Comparison of ENCODE assay signal across 13 mouse cellular contexts in genomic region chr1:153329306-153329705, GRCm38 (mm10). TPM values are rescaled to one million over a fixed set of nuclear protein-coding genes. Genes with fewer than 3 reads are reported as not detected.
A peak's percentile ranks its signal among the peaks of the same experiment; 100 is the strongest.
DNase-seq lines count a peak whose midpoint lies in the region; ATAC-seq and TF ChIP-seq lines count a peak whose summit lies in the region.
"Had no signal": no experiment of that assay in that cellular context is flagged by ENCODE, and none has a peak within 500 bp of the region (broad histone marks: within the 10 kb centered on the region; RNA-seq: fewer than 3 reads in every experiment).

No protein-coding gene starts in this region.

- H3K4me1 ChIP-seq in forebrain, postnatal 0 days (ENCODE audit: insufficient read depth) = peaks cover 12% of the 10 kb centered on the region
- H3K4me1 ChIP-seq in forebrain, embryonic 15.5 days = peaks cover 29% of the 10 kb centered on the region
- peaks cover 42% of the 10 kb centered on the region for H3K4me1 ChIP-seq in hindbrain, embryonic 15.5 days (replicated peaks)
- 0 out of 2 replicates have a peak, but pooled peaks cover 2% of the 10 kb centered on the region for H3K4me1 ChIP-seq in hindbrain, embryonic 11.5 days (replicated peaks; ENCODE audit: control insufficient read depth, insufficient read depth, low read length)
- peaks cover 13% of the 10 kb centered on the region; the same call in 1 of the 2 replicates for H3K4me1 ChIP-seq in lung, postnatal 0 days (ENCODE audit: insufficient read depth, low read depth, low read length)
- peaks cover 41% of the 10 kb centered on the region for H3K4me1 ChIP-seq in neural tube, embryonic 15.5 days

- WGBS in forebrain, postnatal 0 days = 94% methylated on average over 6 of the region's 6 CpGs
- WGBS in forebrain, embryonic 15.5 days = 87% methylated on average over 6 of the region's 6 CpGs
- WGBS in hindbrain, embryonic 15.5 days = 85% methylated on average over 6 of the region's 6 CpGs
- WGBS in hindbrain, embryonic 11.5 days = 91% methylated on average over 6 of the region's 6 CpGs
- WGBS in lung, postnatal 0 days = 58% methylated on average over 6 of the region's 6 CpGs
- WGBS in neural tube, embryonic 15.5 days = 82% methylated on average over 6 of the region's 6 CpGs

- no peak for DNase-seq in forebrain, postnatal 0 days
- no peak for DNase-seq in hindbrain, embryonic 11.5 days (ENCODE audit: low spot score)
- no peak for DNase-seq in lung, postnatal 0 days (ENCODE audit: low spot score)
- DNase-seq in lung, postnatal 36 days = no peak
- no peak for DNase-seq in Muller cell, postnatal 12 days (ENCODE audit: inconsistent ontology term)
- DNase-seq: cerebellum, adult 2 months; gastrocnemius, postnatal 25 days; lung, adult 18-20 months; thymus, postnatal 36 days had no signal

- no peaks in the 10 kb centered on the region; the same call in 1 of the 2 replicates for H3K36me3 ChIP-seq in forebrain, postnatal 0 days (ENCODE audit: insufficient read depth)
- H3K36me3 ChIP-seq in forebrain, embryonic 15.5 days = no peaks in the 10 kb centered on the region
- 0 out of 2 replicates have a peak, but pooled peaks cover 3% of the 10 kb centered on the region for H3K36me3 ChIP-seq in hindbrain, embryonic 15.5 days
- no peaks in the 10 kb centered on the region for H3K36me3 ChIP-seq in hindbrain, embryonic 11.5 days (ENCODE audit: control insufficient read depth, insufficient read depth, low read length)
- no peaks in the 10 kb centered on the region for H3K36me3 ChIP-seq in lung, postnatal 0 days (ENCODE audit: insufficient read depth, low read length)
- no peaks in the 10 kb centered on the region for H3K36me3 ChIP-seq in neural tube, embryonic 15.5 days

- ATAC-seq in forebrain, postnatal 0 days = no peak
- no peak for ATAC-seq in forebrain, embryonic 15.5 days (replicated peaks)
- no peak for ATAC-seq in hindbrain, embryonic 15.5 days (ENCODE audit: low FRiP score, low read depth)
- ATAC-seq in hindbrain, embryonic 11.5 days (ENCODE audit: low FRiP score) = no peak
- no peak for ATAC-seq in lung, postnatal 0 days
- ATAC-seq in neural tube, embryonic 15.5 days (ENCODE audit: low FRiP score) = no peak

- TF ChIP-seq EP300 in lung, postnatal 0 days (IDR thresholded peaks at IDR 0.05) = no peak

- no peak overlapping the region for H3K9ac ChIP-seq in forebrain, postnatal 0 days
- H3K9ac ChIP-seq in forebrain, embryonic 15.5 days (replicated peaks) = no peak overlapping the region
- H3K9ac ChIP-seq in hindbrain, embryonic 15.5 days = no peak overlapping the region
- no peak overlapping the region for H3K9ac ChIP-seq in hindbrain, embryonic 11.5 days (ENCODE audit: low read depth, low read length)
- H3K9ac ChIP-seq in lung, postnatal 0 days (replicated peaks; ENCODE audit: low read depth) = no peak overlapping the region; the same call in 1 of the 2 replicates
- H3K9ac ChIP-seq in neural tube, embryonic 15.5 days (replicated peaks) = no peak overlapping the region
- H3K9ac ChIP-seq: forebrain, embryonic 12.5 days had no signal

- H3K4me2 ChIP-seq in forebrain, postnatal 0 days (ENCODE audit: low read depth) = peak overlapping the region; percentile 98; the same call in 1 of the 2 replicates
- no peak overlapping the region for H3K4me2 ChIP-seq in forebrain, embryonic 15.5 days (replicated peaks)
- peak overlapping the region; percentile 99; the same call in 1 of the 2 replicates for H3K4me2 ChIP-seq in hindbrain, embryonic 15.5 days
- H3K4me2 ChIP-seq in hindbrain, embryonic 11.5 days (replicated peaks; ENCODE audit: low read depth, low read length) = no peak overlapping the region
- H3K4me2 ChIP-seq in lung, postnatal 0 days (replicated peaks; ENCODE audit: low read depth, low read length) = peak overlapping the region; percentile 79
- H3K4me2 ChIP-seq in neural tube, embryonic 15.5 days = peak overlapping the region; percentile 77

- no peak overlapping the region for H3K27ac ChIP-seq in forebrain, postnatal 0 days (ENCODE audit: low read depth, low read length)
- H3K27ac ChIP-seq in forebrain, embryonic 15.5 days (replicated peaks) = no peak overlapping the region
- H3K27ac ChIP-seq in hindbrain, embryonic 15.5 days (replicated peaks) = no peak overlapping the region
- no peak overlapping the region for H3K27ac ChIP-seq in hindbrain, embryonic 11.5 days (ENCODE audit: low read depth, low read length)
- H3K27ac ChIP-seq in lung, postnatal 0 days (ENCODE audit: low read length) = no peak overlapping the region
- no peak overlapping the region for H3K27ac ChIP-seq in neural tube, embryonic 15.5 days (replicated peaks)
- H3K27ac ChIP-seq: forebrain, embryonic 12.5 days had no signal

- no peak overlapping the region for H3K4me3 ChIP-seq in forebrain, postnatal 0 days (ENCODE audit: low read depth, low read length)
- no peak overlapping the region for H3K4me3 ChIP-seq in forebrain, embryonic 15.5 days
- H3K4me3 ChIP-seq in hindbrain, embryonic 15.5 days = no peak overlapping the region
- H3K4me3 ChIP-seq in hindbrain, embryonic 11.5 days (ENCODE audit: low read depth, low read length) = no peak overlapping the region
- no peak overlapping the region for H3K4me3 ChIP-seq in lung, postnatal 0 days (ENCODE audit: low read depth, low read length)
- no peak overlapping the region for H3K4me3 ChIP-seq in neural tube, embryonic 15.5 days (replicated peaks)
- H3K4me3 ChIP-seq: forebrain, embryonic 12.5 days had no signal

- TF ChIP-seq CTCF in forebrain, postnatal 0 days (IDR thresholded peaks at IDR 0.05; ENCODE audit: low read depth) = no peak
- TF ChIP-seq CTCF in lung, postnatal 0 days (IDR thresholded peaks at IDR 0.05) = no peak

- H3K9me3 ChIP-seq in forebrain, postnatal 0 days (ENCODE audit: low read length) = no peaks in the 10 kb centered on the region
- H3K9me3 ChIP-seq in forebrain, embryonic 15.5 days = no peaks in the 10 kb centered on the region
- H3K9me3 ChIP-seq in hindbrain, embryonic 15.5 days = no peaks in the 10 kb centered on the region
- H3K9me3 ChIP-seq in hindbrain, embryonic 11.5 days (ENCODE audit: control insufficient read depth, low read length) = no peaks in the 10 kb centered on the region
- H3K9me3 ChIP-seq in lung, postnatal 0 days (ENCODE audit: low read length) = no peaks in the 10 kb centered on the region
- no peaks in the 10 kb centered on the region for H3K9me3 ChIP-seq in neural tube, embryonic 15.5 days (replicated peaks)
- H3K9me3 ChIP-seq: forebrain, embryonic 12.5 days had no signal

- H3K27me3 ChIP-seq in forebrain, postnatal 0 days (ENCODE audit: insufficient read depth, low read length) = no peaks in the 10 kb centered on the region
- no peaks in the 10 kb centered on the region for H3K27me3 ChIP-seq in forebrain, embryonic 15.5 days
- no peaks in the 10 kb centered on the region for H3K27me3 ChIP-seq in hindbrain, embryonic 15.5 days
- H3K27me3 ChIP-seq in hindbrain, embryonic 11.5 days (ENCODE audit: control insufficient read depth, insufficient read depth, low read length) = no peaks in the 10 kb centered on the region
- no peaks in the 10 kb centered on the region for H3K27me3 ChIP-seq in lung, postnatal 0 days (replicated peaks; ENCODE audit: insufficient read depth, low read length)
- H3K27me3 ChIP-seq in neural tube, embryonic 15.5 days (replicated peaks) = no peaks in the 10 kb centered on the region
- H3K27me3 ChIP-seq: forebrain, embryonic 12.5 days had no signal

RNA-seq across cellular contexts. Expression of gene Lamc1, which starts 3.3 kb away (rescaled TPM):
- total RNA-seq in forebrain, postnatal 0 days (2014; rRNA removed) = 25.2 and 42.4 TPM in 2 replicates
- 9.7 and 9.8 TPM in 2 replicates for polyA plus RNA-seq in forebrain, postnatal 0 days (2015; fragmentation: Nextera tagmentation; extraction: Ambion mirVana)
- 14.5 and 14.7 TPM in 2 replicates for polyA plus RNA-seq in forebrain, embryonic 15.5 days (2015; fragmentation: Nextera tagmentation; extraction: Ambion mirVana)
- 19.2 and 20.9 TPM in 2 replicates for polyA plus RNA-seq in hindbrain, embryonic 15.5 days (2015; fragmentation: Nextera tagmentation; extraction: Ambion mirVana)
- 25.3 and 28.4 TPM in 2 replicates for polyA plus RNA-seq in hindbrain, embryonic 11.5 days (2014; fragmentation: Nextera tagmentation; extraction: Ambion mirVana)
- polyA plus RNA-seq in lung, postnatal 0 days (2015; fragmentation: Nextera tagmentation; extraction: Ambion mirVana) = 101 and 106 TPM in 2 replicates
- polyA plus RNA-seq in neural tube, embryonic 15.5 days (2015; fragmentation: Nextera tagmentation; extraction: Ambion mirVana) = 17.1 and 22.8 TPM in 2 replicates

Comparison
In these comparisons a context has a peak if more than half of its experiments do, and no peak if none do; other contexts are left out.
1. H3K4me2 ChIP-seq: peak in forebrain, postnatal 0 days (single experiment), hindbrain, embryonic 15.5 days (single experiment), lung, postnatal 0 days (single experiment) and neural tube, embryonic 15.5 days (single experiment); none in forebrain, embryonic 15.5 days (single experiment) and hindbrain, embryonic 11.5 days (single experiment).